Mouse (Mus musculus): ENCODE results near the gene Tmed8.

- TF ChIP-seq CTCF (IDR thresholded peaks at IDR 0.05; ENCODE audit: extremely low read depth, insufficient read depth, insufficient read length, insufficient replicate concordance) (no peak), POLR2A (IDR thresholded peaks at IDR 0.05; ENCODE audit: low read depth, low read length) (no peak)
Measured at GRCm38 (mm10) chr12:87160815-87161214, 39.4 kb downstream of the Tmed8 start.

Measured in spleen, adult 2 months (tissue).